Mouse (Mus musculus) embryonic facial prominence, embryonic 14.5 days (tissue): ENCODE results near the gene Olfr553. TPM values are rescaled to one million over a fixed set of nuclear protein-coding genes. Genes with fewer than 3 reads are reported as not detected.

ENCODE experiments used
- polyA plus RNA-seq: library from polyadenylated mRNA; unstranded; fragments of >200 nt; fragmentation: Nextera tagmentation; extraction: Ambion mirVana; gene quantifications from 2 replicates; pipeline ENCODE4 v1.2.1, GENCODE M21; 2014

Olfr553 gene
- polyA plus RNA-seq, 1 experiment from 2014 or later: not detected

Other genes starting within 250 kb of the Olfr553 start
- 98.1 and 123 TPM in 2 replicates for gene Rrm1, start 176.5 kb downstream of the Olfr553 start, polyA plus RNA-seq
- gene Olfr543, start 136.5 kb downstream of the Olfr553 start, polyA plus RNA-seq: 0.31 and 0.97 TPM in 2 replicates
- 0.10 and 0.14 TPM in 2 replicates for gene Olfr544, start 129.9 kb downstream of the Olfr553 start, polyA plus RNA-seq
- gene Olfr545, start 118.6 kb downstream of the Olfr553 start, polyA plus RNA-seq: not detected in 2 replicates
- gene Olfr547, start 83.5 kb downstream of the Olfr553 start, polyA plus RNA-seq: not detected in 2 replicates
- not detected in 2 replicates for gene Olfr548-ps1, start 77.3 kb downstream of the Olfr553 start, polyA plus RNA-seq
- gene Olfr549, start 68.3 kb downstream of the Olfr553 start, polyA plus RNA-seq: not detected in 2 replicates
- gene Trim21, start 52.7 kb downstream of the Olfr553 start, polyA plus RNA-seq: 0.58 and 1.1 TPM in 2 replicates
- gene Olfr550, start 46.8 kb downstream of the Olfr553 start, polyA plus RNA-seq: 0.33 and 0.71 TPM in 2 replicates
- gene Olfr551, start 26.3 kb downstream of the Olfr553 start, polyA plus RNA-seq: 0.03 TPM in 1 of 2 replicates, not detected in the other
- gene Olfr552, start 20.4 kb downstream of the Olfr553 start, polyA plus RNA-seq: 0.14 TPM in 1 of 2 replicates, not detected in the other
- gene Olfr554, start 20.2 kb upstream of the Olfr553 start, polyA plus RNA-seq: not detected in 2 replicates
- gene Olfr555, start 40.6 kb upstream of the Olfr553 start, polyA plus RNA-seq: not detected in 2 replicates
- not detected in 2 replicates for gene Olfr556, start 46.7 kb upstream of the Olfr553 start, polyA plus RNA-seq
- gene Trim68, start 69.1 kb upstream of the Olfr553 start, polyA plus RNA-seq: 12.6 and 15.4 TPM in 2 replicates
- gene Olfr557, start 77.7 kb upstream of the Olfr553 start, polyA plus RNA-seq: 0.10 and 0.12 TPM in 2 replicates
- 0.75 and 1.4 TPM in 2 replicates for gene Olfr558, start 84.0 kb upstream of the Olfr553 start, polyA plus RNA-seq
- gene Olfr33, start 100.9 kb upstream of the Olfr553 start, polyA plus RNA-seq: not detected in 2 replicates
- gene Olfr559, start 109.3 kb upstream of the Olfr553 start, polyA plus RNA-seq: not detected in 2 replicates
- not detected in 2 replicates for gene Olfr560, start 141.1 kb upstream of the Olfr553 start, polyA plus RNA-seq
- 1.0 and 1.5 TPM in 2 replicates for gene Olfr78, start 141.3 kb upstream of the Olfr553 start, polyA plus RNA-seq
- 0.11 TPM in 1 of 2 replicates, not detected in the other for gene Olfr561, start 153.0 kb upstream of the Olfr553 start, polyA plus RNA-seq
- gene Olfr564, start 185.3 kb upstream of the Olfr553 start, polyA plus RNA-seq: not detected in 2 replicates
- gene Olfr566, start 240.5 kb upstream of the Olfr553 start, polyA plus RNA-seq: 0.14 TPM in 1 of 2 replicates, not detected in the other